Mouse (Mus musculus) cerebellum, postnatal 10 days (tissue): ENCODE measurements around the gene Stmn3.

Source experiments
- DNase-seq, 2 experiments: peaks; one replicate each; pipeline ENCODE4 v3.0.0; 2021; ENCODE audit warnings: mixed read lengths in 2 of 2

Gene Stmn3

GRCm38 (mm10) chr2:181314080-181314810 is at the start of gene Stmn3:
Gene Stmn3, minus strand, starts transcription at chr2:181314500.
- DNase-seq, result peak; percentile 92 to 95

GRCm38 (mm10) chr2:181363946-181364345 is 49.6 kb upstream of the Stmn3 start:
- no peak for DNase-seq

- DNase-seq, result no peak
Measured at GRCm38 (mm10) chr2:181356780-181357179, 42.5 kb upstream of the Stmn3 start.

GRCm38 (mm10) chr2:181342766-181343165 is 28.5 kb upstream of the Stmn3 start:
- DNase-seq, result peak in 1 of 2 experiments; percentile 22

- DNase-seq, result peak; percentile 79 to 81
Measured at GRCm38 (mm10) chr2:181340426-181340825, 26.1 kb upstream of the Stmn3 start.

- peak; percentile 82 to 84 for DNase-seq
Measured at GRCm38 (mm10) chr2:181334023-181334422, 19.7 kb upstream of the Stmn3 start.

- DNase-seq, result no peak
Measured at GRCm38 (mm10) chr2:181332542-181332941, 18.2 kb upstream of the Stmn3 start.

GRCm38 (mm10) chr2:181326098-181326497 is 11.8 kb upstream of the Stmn3 start:
- no peak for DNase-seq

- DNase-seq, result no peak
Measured at GRCm38 (mm10) chr2:181322136-181322535, 7.8 kb upstream of the Stmn3 start.

GRCm38 (mm10) chr2:181320103-181320499 is 5.8 kb upstream of the Stmn3 start:
- DNase-seq, result no peak

- peak; percentile 91 to 93 for DNase-seq
Measured at GRCm38 (mm10) chr2:181319248-181320102, 5.2 kb upstream of the Stmn3 start, which contains the start of gene Rtel1. Gene Rtel1, plus strand, starts transcription at chr2:181319739.

- peak; percentile 77 to 81 for DNase-seq
Measured at GRCm38 (mm10) chr2:181313344-181314079, 788 bp downstream of the Stmn3 start.

- peak; percentile 17 to 25 for DNase-seq
Measured at GRCm38 (mm10) chr2:181313006-181313343, 1.3 kb downstream of the Stmn3 start.

GRCm38 (mm10) chr2:181312435-181312834 is 1.9 kb downstream of the Stmn3 start:
- no peak for DNase-seq

- peak; percentile 78 to 82 for DNase-seq
Measured at GRCm38 (mm10) chr2:181307144-181307804, 7.0 kb downstream of the Stmn3 start.

GRCm38 (mm10) chr2:181304944-181305343 is 9.4 kb downstream of the Stmn3 start:
- DNase-seq, result no peak

GRCm38 (mm10) chr2:181302041-181302440 is 12.3 kb downstream of the Stmn3 start:
- DNase-seq, result no peak

- DNase-seq, result no peak
Measured at GRCm38 (mm10) chr2:181290937-181291336, 23.4 kb downstream of the Stmn3 start.

GRCm38 (mm10) chr2:181288691-181289090 is 25.6 kb downstream of the Stmn3 start:
- no peak for DNase-seq

- peak; percentile 94 to 96 for DNase-seq
Measured at GRCm38 (mm10) chr2:181287958-181288350, 26.3 kb downstream of the Stmn3 start, which contains the start of gene Gmeb2. Gene Gmeb2, minus strand, starts transcription at chr2:181288035.

GRCm38 (mm10) chr2:181287338-181287957 is 26.9 kb downstream of the Stmn3 start:
- peak; percentile 94 to 95 for DNase-seq
